Mouse (Mus musculus) ES-Bruce4 (cell line): ENCODE measurements around the gene Ola1. TPM values are rescaled to one million over a fixed set of nuclear protein-coding genes. Genes with fewer than 3 reads are reported as not detected.

ENCODE experiments used
- H3K27ac ChIP-seq: 2 replicates; pipeline ENCODE4 v1.5.1; 2012; ENCODE audit warnings: low read length, inconsistent platforms; ENCODE audit not compliant: insufficient read depth
- H3K27me3 ChIP-seq: 2 replicates; pipeline ENCODE4 v1.6.1; 2012; ENCODE audit warnings: mild to moderate bottlenecking, low read length, inconsistent platforms; ENCODE audit not compliant: control insufficient read depth, poor library complexity, insufficient read depth, severe bottlenecking
- H3K36me3 ChIP-seq: 2 replicates; pipeline ENCODE4 v1.6.1; 2012; ENCODE audit warnings: inconsistent platforms, mild to moderate bottlenecking, low read length, moderate library complexity; ENCODE audit not compliant: control insufficient read depth, poor library complexity, insufficient read depth, severe bottlenecking
- H3K4me1 ChIP-seq: one replicate; pipeline ENCODE4 v1.8.1; 2011; ENCODE audit warnings: low read length; ENCODE audit not compliant: control insufficient read depth, insufficient read depth
- H3K4me3 ChIP-seq: 2 replicates; pipeline ENCODE4 v1.5.1; 2011; ENCODE audit warnings: low read depth, mild to moderate bottlenecking, low read length
- H3K9ac ChIP-seq: 2 replicates; pipeline ENCODE4 v1.6.1; 2012; ENCODE audit warnings: low read depth, mild to moderate bottlenecking, inconsistent platforms; ENCODE audit not compliant: poor library complexity, severe bottlenecking
- H3K9me3 ChIP-seq: replicated peaks from 2 replicates; pipeline ENCODE4 v1.6.1; 2012; ENCODE audit warnings: mild to moderate bottlenecking, low read length, inconsistent platforms; ENCODE audit not compliant: control insufficient read depth, poor library complexity, insufficient read depth, severe bottlenecking
- CTCF ChIP-seq: IDR thresholded peaks from one replicate; pipeline ENCODE4 v1.8.1; 2011; ENCODE audit warnings: low read depth, low read length
- EP300 ChIP-seq: IDR thresholded peaks from 2 replicates; pipeline ENCODE4 v1.6.1; 2011; ENCODE audit warnings: low read depth, low read length; ENCODE audit not compliant: insufficient read depth
- POLR2A ChIP-seq: IDR thresholded peaks from one replicate; pipeline ENCODE4 v1.8.1; 2011; ENCODE audit warnings: low read length; ENCODE audit not compliant: insufficient read depth
- polyA plus RNA-seq: library from polyadenylated mRNA; stranded (reverse); fragments of >200 nt; gene quantifications from 2 replicates; pipeline ENCODE4 v1.2.4, GENCODE M21; 2011; ENCODE audit warnings: low read depth; ENCODE audit not compliant: missing spikeins, insufficient read depth, insufficient read length

The Ola1 gene
- polyA plus RNA-seq = 186 and 205 TPM in 2 replicates

DNA sequence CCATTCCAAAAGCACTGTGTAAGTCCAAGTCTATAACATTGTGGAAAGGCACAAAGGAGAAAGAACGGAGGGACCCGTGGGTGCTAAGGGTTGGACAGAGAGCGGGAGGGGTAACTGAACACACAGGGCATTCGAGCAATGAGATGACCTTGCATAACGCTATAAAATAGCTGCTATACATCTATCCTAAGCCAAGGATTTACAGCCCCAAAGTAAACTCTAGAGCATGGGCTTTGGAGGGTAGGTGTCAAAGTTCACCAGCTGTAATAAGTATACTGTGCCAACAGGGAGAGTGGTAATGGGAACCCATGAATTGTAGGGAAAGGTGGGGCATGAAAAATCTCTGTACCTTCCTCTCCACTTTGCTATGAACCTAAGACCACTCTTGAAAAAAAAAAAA lies at the start of gene Ola1:
TSS of gene Ola1 (minus strand) at position 12 of the 400 bp plus-strand sequence.
- Histone ChIP-seq H3K4me3 (no peak within 1 kb of the TSS), H3K4me1 (no peaks in the 10 kb centered on the region), H3K9ac (no peak within 1 kb of the TSS), H3K27me3 (no peaks in the 10 kb centered on the region), H3K27ac (no peak within 1 kb of the TSS), H3K9me3 (no peaks in the 10 kb centered on the region), H3K36me3 (no peaks in the 10 kb centered on the region)
- no peak for TF ChIP-seq EP300
- no peak for TF ChIP-seq POLR2A
- TF ChIP-seq CTCF = no peak

DNA sequence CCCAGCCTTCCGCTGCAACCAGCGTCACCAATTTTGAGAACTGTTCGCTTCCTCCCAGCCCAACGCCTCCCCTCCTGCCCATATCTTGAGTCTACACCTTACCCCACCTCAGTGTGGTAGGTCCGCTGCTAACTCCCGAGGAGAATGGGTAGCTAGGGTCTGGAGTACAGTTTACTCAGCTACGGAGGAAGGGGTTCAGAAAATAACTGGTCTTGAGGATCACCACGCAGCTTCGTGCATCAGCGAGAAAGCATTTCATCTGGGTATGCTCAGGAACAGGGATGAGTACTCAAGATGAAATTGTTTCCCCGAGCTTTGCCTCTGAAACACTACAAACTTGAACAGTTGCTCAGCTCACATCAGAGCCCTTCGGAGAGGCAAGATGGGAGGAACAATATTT lies 49.6 kb upstream of the Ola1 start:
- no peaks in the 10 kb centered on the region for H3K9me3 ChIP-seq
- no peak overlapping the region for H3K9ac ChIP-seq
- peaks cover 40% of the 10 kb centered on the region for H3K27me3 ChIP-seq
- no peak for TF ChIP-seq EP300
- TF ChIP-seq CTCF = no peak
- no peak for TF ChIP-seq POLR2A
- no peaks in the 10 kb centered on the region for H3K36me3 ChIP-seq
- no peak overlapping the region for H3K4me3 ChIP-seq
- H3K4me1 ChIP-seq = no peaks in the 10 kb centered on the region
- H3K27ac ChIP-seq = no peak overlapping the region

DNA sequence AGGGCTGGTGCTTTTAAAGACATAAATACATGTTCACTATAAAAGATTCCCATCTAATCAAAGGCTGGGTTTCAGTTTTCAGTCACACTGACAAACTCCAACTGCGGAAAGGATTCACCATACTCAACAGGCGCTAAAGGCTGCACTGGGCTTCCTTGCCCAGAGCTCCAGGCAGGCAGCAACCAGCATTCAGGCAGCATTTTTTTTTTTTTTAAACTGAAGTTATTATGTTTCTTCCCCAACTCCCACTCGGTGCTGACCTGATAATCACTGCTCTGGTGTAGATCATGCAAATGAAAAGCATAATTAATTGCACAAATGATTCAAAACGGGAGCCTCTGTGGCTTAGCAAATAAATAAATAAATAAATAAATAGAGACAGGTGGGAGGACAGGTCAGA lies 49.1 kb upstream of the Ola1 start:
- TF ChIP-seq EP300 = no peak
- no peak for TF ChIP-seq CTCF
- no peak for TF ChIP-seq POLR2A
- H3K4me1 ChIP-seq = no peaks in the 10 kb centered on the region

DNA sequence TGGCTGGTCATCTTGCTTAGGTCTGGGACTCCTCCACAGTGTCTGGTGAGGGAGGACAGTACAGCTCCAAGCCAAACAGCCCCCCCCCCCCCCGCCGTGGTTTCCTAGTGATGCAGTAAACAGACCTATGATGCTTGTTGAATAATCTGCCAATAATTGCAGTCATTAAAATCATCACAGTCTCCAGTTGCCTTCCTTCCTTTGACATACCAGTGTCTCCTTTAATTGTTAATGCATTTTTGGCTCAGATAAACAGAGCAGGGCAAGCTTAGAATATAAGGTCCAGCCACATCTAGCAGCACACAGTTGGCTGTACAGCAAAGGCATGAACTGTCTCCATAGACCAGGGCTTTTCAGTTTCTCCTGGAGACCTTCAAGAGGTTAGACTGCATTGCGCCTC lies 48.5 kb upstream of the Ola1 start:
- H3K9me3 ChIP-seq = no peaks in the 10 kb centered on the region
- TF ChIP-seq POLR2A (no peak), CTCF (no peak), EP300 (no peak)
- peaks cover 31% of the 10 kb centered on the region for H3K27me3 ChIP-seq
- no peak overlapping the region for H3K9ac ChIP-seq
- H3K4me3 ChIP-seq = no peak overlapping the region
- H3K4me1 ChIP-seq = no peaks in the 10 kb centered on the region
- no peaks in the 10 kb centered on the region for H3K36me3 ChIP-seq
- H3K27ac ChIP-seq = no peak overlapping the region

More for the DNA sequence above, 49.1 kb upstream of the Ola1 start:
- H3K4me3 ChIP-seq = no peak overlapping the region
- H3K9ac ChIP-seq = no peak overlapping the region
- no peaks in the 10 kb centered on the region for H3K36me3 ChIP-seq
- H3K9me3 ChIP-seq = no peaks in the 10 kb centered on the region
- no peak overlapping the region for H3K27ac ChIP-seq
- H3K27me3 ChIP-seq = peaks cover 36% of the 10 kb centered on the region

DNA sequence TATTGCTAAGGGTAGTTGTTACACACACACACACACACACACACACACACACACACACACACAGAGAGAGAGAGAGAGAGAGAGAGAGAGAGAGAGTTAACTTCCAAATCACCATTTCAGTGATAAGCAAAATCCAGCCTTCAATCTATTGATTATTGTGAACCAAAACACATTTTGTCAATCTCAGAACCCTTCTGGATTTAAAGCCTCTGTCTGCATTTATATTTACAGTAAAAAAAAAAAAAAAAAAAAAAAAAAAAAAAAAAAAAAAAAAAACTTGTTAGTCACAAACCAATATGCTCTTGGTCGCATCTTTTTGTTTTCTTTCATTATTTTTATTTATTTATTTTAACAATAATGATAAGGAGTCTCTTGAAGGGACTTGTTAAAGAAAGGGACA lies 47.9 kb upstream of the Ola1 start:
- Histone ChIP-seq H3K4me1 (no peaks in the 10 kb centered on the region), H3K9me3 (no peaks in the 10 kb centered on the region), H3K9ac (no peak overlapping the region), H3K27ac (no peak overlapping the region), H3K27me3 (peaks cover 25% of the 10 kb centered on the region), H3K36me3 (no peaks in the 10 kb centered on the region), H3K4me3 (no peak overlapping the region)
- TF ChIP-seq POLR2A (no peak), CTCF (no peak), EP300 (no peak)

DNA sequence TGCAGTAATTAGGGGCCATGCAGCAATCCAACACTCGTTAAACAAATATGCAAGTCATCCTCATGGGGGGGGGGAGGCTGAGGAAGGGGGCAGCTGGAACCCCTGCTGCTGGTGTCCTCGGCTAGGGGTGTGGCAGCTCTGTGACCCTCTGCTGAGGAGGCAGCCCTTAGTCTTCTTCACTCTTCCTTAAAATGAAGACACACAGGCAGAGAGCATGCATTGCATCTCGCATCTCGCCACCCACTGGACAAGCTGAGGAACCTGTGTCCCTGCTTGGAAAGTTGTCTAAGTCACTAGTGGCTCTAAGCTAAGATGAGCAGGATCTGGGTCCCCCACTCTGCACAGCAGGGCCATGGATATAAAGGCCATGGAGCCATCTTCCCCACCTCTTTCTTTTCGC lies 47.3 kb upstream of the Ola1 start:
- peaks cover 19% of the 10 kb centered on the region for H3K27me3 ChIP-seq
- no peak overlapping the region for H3K27ac ChIP-seq
- no peaks in the 10 kb centered on the region for H3K36me3 ChIP-seq
- H3K4me1 ChIP-seq = no peaks in the 10 kb centered on the region
- no peak for TF ChIP-seq CTCF
- TF ChIP-seq POLR2A = no peak
- no peak for TF ChIP-seq EP300
- peaks cover 2% of the 10 kb centered on the region for H3K9me3 ChIP-seq
- H3K4me3 ChIP-seq = no peak overlapping the region
- H3K9ac ChIP-seq = no peak overlapping the region
